Mouse (Mus musculus) embryonic facial prominence, embryonic 15.5 days (tissue): Measurements from ENCODE around the gene Apoh. TPM values are rescaled to one million over a fixed set of nuclear protein-coding genes. Genes with fewer than 3 reads are reported as not detected.

ENCODE experiments used
- ATAC-seq: fragments of 200-750 bp; cut with Nextera tagmentation; 2 replicates; pipeline ENCODE4 v1.8.0; 2017; ENCODE audit warnings: low read depth, moderate TSS enrichment; ENCODE audit not compliant: insufficient number of reproducible peaks, low FRiP score, low TSS enrichment
- H3K27ac ChIP-seq: fragments of 300-500 bp; sonication (generic); replicated peaks from 2 replicates; pipeline ENCODE4 v1.5.1; 2015; ENCODE audit warnings: mild to moderate bottlenecking, inconsistent platforms
- H3K27me3 ChIP-seq: fragments of 300-500 bp; sonication (generic); 2 replicates; pipeline ENCODE4 v1.6.1; 2015; ENCODE audit warnings: inconsistent platforms
- H3K36me3 ChIP-seq: fragments of 300-500 bp; sonication (generic); 2 replicates; pipeline ENCODE4 v1.6.1; 2015; ENCODE audit warnings: mild to moderate bottlenecking, inconsistent platforms
- H3K4me1 ChIP-seq: fragments of 300-500 bp; sonication (generic); 2 replicates; pipeline ENCODE4 v1.6.1; 2015; ENCODE audit warnings: inconsistent platforms
- H3K4me2 ChIP-seq: fragments of 300-500 bp; sonication (generic); replicated peaks from 2 replicates; pipeline ENCODE4 v1.6.1; 2015; ENCODE audit warnings: mild to moderate bottlenecking, inconsistent platforms
- H3K4me3 ChIP-seq: fragments of 300-500 bp; sonication (generic); replicated peaks from 2 replicates; pipeline ENCODE4 v1.5.1; 2015; ENCODE audit warnings: mild to moderate bottlenecking, inconsistent platforms
- H3K9ac ChIP-seq: fragments of 300-500 bp; sonication (generic); 2 replicates; pipeline ENCODE4 v1.6.1; 2015; ENCODE audit warnings: inconsistent platforms
- H3K9me3 ChIP-seq: fragments of 300-500 bp; sonication (generic); replicated peaks from 2 replicates; pipeline ENCODE4 v1.6.1; 2016; ENCODE audit warnings: inconsistent platforms
- WGBS: fragments of 180-500 bp; shearing (Covaris S2); methylation state at CpG from one replicate; pipeline ENCODE4 v1.1.7; 2015; 5-methylcytosine and 5-hydroxymethylcytosine counted together
- polyA plus RNA-seq: library from polyadenylated mRNA; unstranded; fragments of >200 nt; fragmentation: Nextera tagmentation; extraction: Ambion mirVana; gene quantifications from 2 replicates; pipeline ENCODE4 v1.2.1, GENCODE M21; 2015

Gene Apoh
- polyA plus RNA-seq, 1 experiment from 2014 or later, result not detected

- 64% methylated on average over 8 of the region's 8 CpGs for WGBS
- Histone ChIP-seq H3K27ac (no peak overlapping the region), H3K4me3 (no peak overlapping the region), H3K9me3 (no peaks in the 10 kb centered on the region), H3K4me1 (0 out of 2 replicates have a peak, but pooled peaks cover 3% of the 10 kb centered on the region), H3K9ac (no peak overlapping the region), H3K27me3 (no peaks in the 10 kb centered on the region), H3K4me2 (no peak overlapping the region), H3K36me3 (no peaks in the 10 kb centered on the region)
- ATAC-seq, result no peak
Measured at GRCm38 (mm10) chr11:108333583-108334379, 9.4 kb upstream of the Apoh start.

- no peak for ATAC-seq
- H3K36me3 ChIP-seq, result 0 out of 2 replicates have a peak, but pooled peaks cover under 1% of the 10 kb centered on the region
- H3K9me3 ChIP-seq, result no peaks in the 10 kb centered on the region
- no peaks in the 10 kb centered on the region for H3K27me3 ChIP-seq
- no peak overlapping the region for H3K4me2 ChIP-seq
- H3K9ac ChIP-seq, result no peak overlapping the region
- no peak overlapping the region for H3K27ac ChIP-seq
- H3K4me1 ChIP-seq, result 0 out of 2 replicates have a peak, but pooled peaks cover 3% of the 10 kb centered on the region
- H3K4me3 ChIP-seq, result no peak overlapping the region
- WGBS, result 61% methylated on average over 3 of the region's 3 CpGs
Measured at GRCm38 (mm10) chr11:108334658-108335057, 8.5 kb upstream of the Apoh start.

- Histone ChIP-seq H3K9me3 (no peaks in the 10 kb centered on the region), H3K27ac (no peak overlapping the region), H3K36me3 (0 out of 2 replicates have a peak, but pooled peaks cover 3% of the 10 kb centered on the region), H3K4me1 (0 out of 2 replicates have a peak, but pooled peaks cover 3% of the 10 kb centered on the region), H3K9ac (no peak overlapping the region), H3K4me2 (no peak overlapping the region), H3K27me3 (no peaks in the 10 kb centered on the region), H3K4me3 (no peak overlapping the region)
- no peak for ATAC-seq
- WGBS, result 90% methylated on average over 4 of the region's 4 CpGs
Measured at GRCm38 (mm10) chr11:108335536-108335935, 7.6 kb upstream of the Apoh start.

GRCm38 (mm10) chr11:108336445-108336844, 6.7 kb upstream of the Apoh start:
- Histone ChIP-seq H3K4me2 (no peak overlapping the region), H3K27me3 (no peaks in the 10 kb centered on the region), H3K36me3 (0 out of 2 replicates have a peak, but pooled peaks cover 3% of the 10 kb centered on the region), H3K4me1 (0 out of 2 replicates have a peak, but pooled peaks cover 3% of the 10 kb centered on the region), H3K9me3 (no peaks in the 10 kb centered on the region), H3K4me3 (no peak overlapping the region), H3K27ac (no peak overlapping the region), H3K9ac (no peak overlapping the region)
- 22% methylated on average over 5 of the region's 5 CpGs for WGBS
- no peak for ATAC-seq

- 83% methylated on average over 4 of the region's 4 CpGs for WGBS
- Histone ChIP-seq H3K27ac (no peak overlapping the region), H3K27me3 (no peaks in the 10 kb centered on the region), H3K4me2 (no peak overlapping the region), H3K4me1 (peaks cover 25% of the 10 kb centered on the region), H3K36me3 (0 out of 2 replicates have a peak, but pooled peaks cover 3% of the 10 kb centered on the region), H3K9ac (no peak overlapping the region), H3K4me3 (no peak overlapping the region), H3K9me3 (no peaks in the 10 kb centered on the region)
- ATAC-seq, result no peak
Measured at GRCm38 (mm10) chr11:108340293-108340692, 2.9 kb upstream of the Apoh start.

GRCm38 (mm10) chr11:108341783-108342182, 1.4 kb upstream of the Apoh start:
- whole genome bisulfite sequencing, result 39% methylated on average over 8 of the region's 8 CpGs
- peak overlapping the region; percentile 94 for H3K4me2 ChIP-seq

GRCm38 (mm10) chr11:108343789-108344462, 772 bp downstream of the Apoh start, which contains the start of gene Prkca:
TSS of gene Prkca (minus strand) at chr11:108343928.
- Histone ChIP-seq H3K27me3 (no peaks in the 10 kb centered on the region), H3K36me3 (0 out of 2 replicates have a peak, but pooled peaks cover 3% of the 10 kb centered on the region), H3K27ac (peak within 1 kb of the TSS; percentile 78), H3K4me3 (peak within 1 kb of the TSS; percentile 77), H3K9me3 (no peaks in the 10 kb centered on the region), H3K4me1 (peaks cover 22% of the 10 kb centered on the region), H3K9ac (peak within 1 kb of the TSS; percentile 70), H3K4me2 (peak within 1 kb of the TSS; percentile 94)
- ATAC-seq, result peak; percentile 93
- under 1% methylated on average over 61 of the region's 63 CpGs for WGBS

More at GRCm38 (mm10) chr11:108341783-108342182, 1.4 kb upstream of the Apoh start:
- Histone ChIP-seq H3K4me1 (peaks cover 22% of the 10 kb centered on the region), H3K27me3 (no peaks in the 10 kb centered on the region), H3K4me3 (peak overlapping the region; percentile 77), H3K9me3 (no peaks in the 10 kb centered on the region), H3K27ac (no peak overlapping the region), H3K36me3 (0 out of 2 replicates have a peak, but pooled peaks cover 3% of the 10 kb centered on the region), H3K9ac (no peak overlapping the region)
- ATAC-seq, result no peak

- ATAC-seq, result no peak
- peak overlapping the region; percentile 77; the same call in 1 of the 2 replicates for H3K4me3 ChIP-seq
Measured at GRCm38 (mm10) chr11:108344759-108345158, 1.6 kb downstream of the Apoh start.

GRCm38 (mm10) chr11:108345321-108345720, 2.2 kb downstream of the Apoh start:
- no peaks in the 10 kb centered on the region for H3K36me3 ChIP-seq
- no peak overlapping the region for H3K27ac ChIP-seq
- H3K9ac ChIP-seq, result no peak overlapping the region
- no peaks in the 10 kb centered on the region for H3K9me3 ChIP-seq
- no peak overlapping the region for H3K4me3 ChIP-seq
- H3K27me3 ChIP-seq, result no peaks in the 10 kb centered on the region
- 78% methylated on average over 2 of the region's 2 CpGs for WGBS
- ATAC-seq, result no peak
- no peak overlapping the region for H3K4me2 ChIP-seq
- peaks cover 22% of the 10 kb centered on the region for H3K4me1 ChIP-seq

More at GRCm38 (mm10) chr11:108344759-108345158, 1.6 kb downstream of the Apoh start:
- H3K9ac ChIP-seq, result no peak overlapping the region
- peak overlapping the region; percentile 94 for H3K4me2 ChIP-seq
- H3K9me3 ChIP-seq, result no peaks in the 10 kb centered on the region
- H3K27me3 ChIP-seq, result no peaks in the 10 kb centered on the region
- 56% methylated on average over 8 of the region's 8 CpGs for WGBS
- peaks cover 22% of the 10 kb centered on the region for H3K4me1 ChIP-seq
- H3K36me3 ChIP-seq, result 0 out of 2 replicates have a peak, but pooled peaks cover 1% of the 10 kb centered on the region
- H3K27ac ChIP-seq, result no peak overlapping the region

GRCm38 (mm10) chr11:108350799-108351198, 7.6 kb downstream of the Apoh start:
- no peak overlapping the region for H3K27ac ChIP-seq
- no peaks in the 10 kb centered on the region for H3K4me1 ChIP-seq
- 85% methylated on average over 4 of the region's 4 CpGs for WGBS
- no peak overlapping the region for H3K4me2 ChIP-seq
- H3K9ac ChIP-seq, result no peak overlapping the region
- H3K4me3 ChIP-seq, result no peak overlapping the region
- H3K36me3 ChIP-seq, result no peaks in the 10 kb centered on the region
- no peak for ATAC-seq
- H3K9me3 ChIP-seq, result no peaks in the 10 kb centered on the region
- no peaks in the 10 kb centered on the region for H3K27me3 ChIP-seq

- 86% methylated on average over 10 of the region's 10 CpGs for WGBS
- no peak for ATAC-seq
Measured at GRCm38 (mm10) chr11:108352842-108353388, 9.8 kb downstream of the Apoh start.

More at GRCm38 (mm10) chr11:108352842-108353388, 9.8 kb downstream of the Apoh start:
- Histone ChIP-seq H3K9me3 (no peaks in the 10 kb centered on the region), H3K36me3 (no peaks in the 10 kb centered on the region), H3K9ac (no peak overlapping the region), H3K4me3 (no peak overlapping the region), H3K27me3 (no peaks in the 10 kb centered on the region), H3K27ac (no peak overlapping the region), H3K4me1 (no peaks in the 10 kb centered on the region), H3K4me2 (no peak overlapping the region)
